Mouse (Mus musculus): ENCODE measurements around the gene Agbl3.

DNA sequence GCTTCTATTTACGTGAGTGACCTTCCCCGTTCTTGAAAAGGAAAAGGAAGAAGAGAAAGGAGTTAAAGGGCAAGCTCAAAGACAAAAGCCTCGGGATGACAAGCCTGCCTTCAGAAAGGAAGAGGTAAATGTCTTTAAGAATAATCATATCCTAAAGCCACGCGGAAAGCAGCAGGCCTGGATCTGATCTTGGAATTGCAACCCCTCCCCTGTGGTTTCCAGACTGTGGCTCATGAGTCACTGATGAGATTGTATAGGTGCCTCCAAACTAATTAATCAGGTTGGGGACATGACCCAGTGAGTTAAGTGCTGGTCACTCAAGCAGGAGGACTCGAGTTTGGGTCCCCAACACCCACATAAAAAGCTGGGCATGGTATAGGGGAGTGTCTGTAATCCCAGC is 32.4 kb upstream of the Agbl3 start:
- TF ChIP-seq CTCF (IDR thresholded peaks at IDR 0.05; ENCODE audit: low read depth) (no peak), EP300 (IDR thresholded peaks at IDR 0.05; ENCODE audit: low read depth) (no peak)

All from liver, embryonic 14.5 days (tissue).